Mouse (Mus musculus): ENCODE measurements at regions not wholly inside any gene's neighbourhood (a gene's known extent, or its start where the extent isn't known, plus 50 kb on each side); places are given as distances from the start of the nearest gene placed in this dataset.

DNA sequence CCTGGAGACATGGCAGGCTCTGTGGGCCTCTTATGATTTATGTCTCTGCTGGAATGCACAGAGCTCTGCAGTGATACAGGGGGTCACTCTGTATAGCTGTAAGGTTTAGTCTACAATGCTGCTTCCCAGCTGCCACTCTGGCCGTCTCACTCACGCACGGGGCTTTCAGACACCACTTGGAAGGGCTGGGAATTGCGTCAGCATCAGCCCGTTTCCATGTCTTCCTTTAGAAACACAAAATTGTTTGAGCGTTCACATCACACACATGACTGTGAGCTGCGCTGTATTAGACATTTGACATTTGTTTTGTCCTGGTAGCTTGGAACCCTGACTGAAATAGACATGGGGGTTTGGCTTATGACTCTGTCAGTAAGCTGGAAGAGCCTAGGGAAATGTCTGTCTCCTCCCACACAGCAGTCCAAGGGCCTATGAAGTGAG lies 90.5 kb upstream of the Rbms3 start:
- Histone ChIP-seq H3K4me1 (0 out of 2 replicates have a peak, but pooled peaks cover 4% of the 10 kb centered on the region), H3K27me3 (no peaks in the 10 kb centered on the region), H3K36me3 (no peaks in the 10 kb centered on the region), H3K9ac (no peak overlapping the region), H3K4me2 (no peak overlapping the region), H3K9me3 (no peaks in the 10 kb centered on the region), H3K4me3 (no peak overlapping the region), H3K27ac (peak overlapping the region; percentile 74)
- 35% methylated on average over 7 of the region's 7 CpGs for WGBS
- ATAC-seq (ENCODE audit: borderline replicate concordance, extremely low read depth, low FRiP score, low TSS enrichment), result peak; percentile 92

DNA sequence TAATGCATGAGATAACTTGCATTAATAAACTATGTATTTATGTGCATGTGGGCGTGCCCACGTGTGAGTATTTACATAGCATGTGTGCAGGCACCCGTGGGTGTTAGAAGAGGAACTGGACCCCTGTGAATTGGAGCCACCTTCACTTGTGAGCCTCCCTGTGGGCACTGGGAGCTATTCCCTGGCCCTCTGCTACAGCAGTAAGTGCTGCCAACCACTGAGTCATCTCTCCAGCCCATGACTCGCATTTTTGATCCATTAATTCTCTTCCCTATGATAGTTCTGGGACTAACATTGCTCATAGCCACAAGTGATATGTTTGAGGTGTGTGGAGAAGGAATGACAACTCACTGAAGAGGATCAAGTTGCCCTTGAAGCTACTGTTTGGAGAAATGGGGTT lies 87.6 kb upstream of the Rbms3 start:
- Histone ChIP-seq H3K27me3 (no peaks in the 10 kb centered on the region), H3K9ac (no peak overlapping the region), H3K4me2 (no peak overlapping the region), H3K27ac (no peak overlapping the region), H3K4me1 (peaks cover 4% of the 10 kb centered on the region; the same call in 1 of the 2 replicates), H3K36me3 (no peaks in the 10 kb centered on the region), H3K9me3 (no peaks in the 10 kb centered on the region), H3K4me3 (no peak overlapping the region)
- ATAC-seq (ENCODE audit: borderline replicate concordance, extremely low read depth, low FRiP score, low TSS enrichment), result no peak
- WGBS, result 67% methylated on average over 4 of the region's 4 CpGs

DNA sequence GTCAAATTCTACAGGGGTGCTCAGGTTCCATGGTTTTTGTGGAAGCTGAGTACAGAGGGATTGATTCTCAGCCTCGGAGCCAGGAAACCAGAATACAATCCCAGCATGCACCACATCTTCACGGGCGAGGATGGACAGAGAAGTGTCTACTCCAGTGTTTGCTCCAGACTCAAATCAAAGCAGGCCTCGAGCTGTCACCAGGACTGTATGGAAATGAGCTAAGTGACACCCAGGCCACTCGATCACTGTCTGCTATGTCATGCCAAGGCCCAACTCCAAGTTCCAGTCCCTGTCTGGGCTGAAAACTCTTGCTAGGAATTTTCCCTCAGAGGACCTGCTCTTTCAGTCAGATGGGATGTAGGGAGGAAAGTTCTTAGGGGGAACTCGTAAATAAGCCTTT lies 86.8 kb upstream of the Rbms3 start:
- no peak overlapping the region for H3K9ac ChIP-seq
- peaks cover 4% of the 10 kb centered on the region; the same call in 1 of the 2 replicates for H3K4me1 ChIP-seq
- no peaks in the 10 kb centered on the region for H3K9me3 ChIP-seq
- no peak overlapping the region for H3K4me2 ChIP-seq
- WGBS, result 76% methylated on average over 6 of the region's 6 CpGs
- no peaks in the 10 kb centered on the region for H3K36me3 ChIP-seq
- H3K4me3 ChIP-seq, result no peak overlapping the region
- no peak for ATAC-seq (ENCODE audit: borderline replicate concordance, extremely low read depth, low FRiP score, low TSS enrichment)
- H3K27me3 ChIP-seq, result no peaks in the 10 kb centered on the region
- no peak overlapping the region for H3K27ac ChIP-seq

DNA sequence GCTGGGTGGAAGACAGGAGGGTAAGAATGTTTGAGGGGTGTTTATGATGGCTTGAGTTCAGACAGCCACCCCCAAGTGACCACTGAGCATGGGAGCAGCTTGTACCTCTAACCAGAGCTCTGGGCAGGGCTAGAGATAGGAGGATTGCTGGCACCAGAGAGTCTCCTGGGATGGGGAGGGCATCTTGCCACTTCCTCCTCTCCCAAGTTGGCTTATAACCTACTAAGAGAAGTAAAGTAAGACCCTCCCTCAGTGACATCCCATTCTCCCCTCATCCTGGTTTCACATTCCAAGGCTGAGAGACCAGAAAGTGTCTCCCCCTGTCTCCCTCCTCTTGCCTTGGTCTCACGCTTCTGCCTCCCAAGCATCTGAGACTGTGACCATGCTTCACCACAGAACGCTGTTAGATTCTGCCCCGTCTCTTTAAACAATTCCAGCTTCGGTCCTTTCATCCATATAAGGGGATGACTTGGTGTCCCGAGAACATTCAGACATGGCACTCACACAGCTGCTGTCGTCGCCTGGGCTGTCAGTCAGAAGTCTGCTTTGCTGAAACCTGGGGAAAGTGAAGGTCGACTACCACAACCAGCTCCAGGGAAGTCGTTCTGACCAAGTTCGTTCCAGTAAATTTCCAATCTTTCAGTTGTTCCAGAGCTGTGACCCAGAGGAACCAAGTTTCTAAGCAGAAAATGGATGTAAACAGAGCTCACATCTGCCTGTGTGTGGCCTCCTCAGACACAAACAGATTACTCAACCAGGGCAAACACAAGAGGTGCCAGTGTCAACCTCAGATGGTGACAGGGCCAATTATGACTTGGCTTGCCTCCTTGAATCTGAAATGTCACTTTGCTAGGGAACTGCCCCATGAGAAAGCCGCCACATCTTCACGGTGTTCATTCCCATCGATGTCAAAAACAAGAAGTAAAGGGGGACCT lies 85.3 kb upstream of the Rbms3 start:
- no peaks in the 10 kb centered on the region for H3K36me3 ChIP-seq
- H3K27ac ChIP-seq, result peak overlapping the region; percentile 62
- no peak overlapping the region for H3K9ac ChIP-seq
- H3K4me3 ChIP-seq, result no peak overlapping the region
- H3K9me3 ChIP-seq, result no peaks in the 10 kb centered on the region
- peaks cover 2% of the 10 kb centered on the region; the same call in 1 of the 2 replicates for H3K4me1 ChIP-seq
- H3K4me2 ChIP-seq, result no peak overlapping the region
- no peaks in the 10 kb centered on the region for H3K27me3 ChIP-seq
- 45% methylated on average over 13 of the region's 13 CpGs for WGBS
- ATAC-seq (ENCODE audit: borderline replicate concordance, extremely low read depth, low FRiP score, low TSS enrichment), result peak; percentile 53; the same call in 1 of the 2 replicates

DNA sequence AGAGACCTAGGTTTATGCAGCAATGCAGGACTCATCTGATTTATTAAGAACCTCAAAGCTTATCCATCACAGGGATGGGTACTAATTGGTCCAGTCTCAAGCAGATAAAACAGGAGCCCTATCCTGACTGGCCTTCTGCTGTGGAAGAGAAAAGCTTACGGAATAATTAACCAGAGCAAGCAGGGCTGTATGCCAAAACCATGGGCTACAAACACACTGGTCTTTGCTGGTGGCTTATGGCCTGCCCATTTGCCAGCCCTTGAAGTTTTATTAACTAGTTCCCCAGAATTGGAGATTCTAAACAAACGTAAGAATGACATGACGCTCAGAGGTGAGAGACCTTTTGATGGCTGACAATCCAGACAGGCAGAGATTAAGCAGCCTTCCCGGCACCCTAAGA lies 83.4 kb upstream of the Rbms3 start:
- Histone ChIP-seq H3K9me3 (no peaks in the 10 kb centered on the region), H3K4me1 (no peaks in the 10 kb centered on the region; the same call in 1 of the 2 replicates), H3K9ac (no peak overlapping the region), H3K36me3 (no peaks in the 10 kb centered on the region), H3K4me2 (no peak overlapping the region), H3K27ac (no peak overlapping the region), H3K4me3 (no peak overlapping the region), H3K27me3 (no peaks in the 10 kb centered on the region)
- WGBS, result 68% methylated on average over 4 of the region's 4 CpGs
- ATAC-seq (ENCODE audit: borderline replicate concordance, extremely low read depth, low FRiP score, low TSS enrichment), result no peak

DNA sequence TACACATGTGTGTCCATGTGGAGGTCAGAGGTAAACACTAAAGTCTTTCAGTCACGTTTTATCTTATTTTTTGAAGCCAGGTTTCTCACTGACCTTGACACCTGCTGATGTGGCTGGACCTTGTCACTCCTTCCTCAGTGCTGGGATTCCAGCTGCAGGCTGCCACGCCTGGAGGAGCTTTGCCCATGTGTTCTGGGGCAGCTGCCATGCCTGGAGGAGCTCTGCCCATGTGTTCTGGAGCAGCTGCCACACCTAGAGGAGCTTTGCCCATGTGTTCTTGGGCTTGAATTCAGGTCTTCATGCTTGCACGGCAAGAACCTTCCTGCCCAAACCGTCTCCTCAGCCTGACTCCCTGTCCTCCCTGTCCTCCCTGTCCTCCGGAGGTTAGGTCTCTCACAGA lies 82.1 kb upstream of the Rbms3 start:
- no peak overlapping the region for H3K9ac ChIP-seq
- no peaks in the 10 kb centered on the region; the same call in 1 of the 2 replicates for H3K4me1 ChIP-seq
- 81% methylated on average over 5 of the region's 5 CpGs for WGBS
- no peak overlapping the region for H3K27ac ChIP-seq
- H3K4me2 ChIP-seq, result no peak overlapping the region
- H3K36me3 ChIP-seq, result no peaks in the 10 kb centered on the region
- no peaks in the 10 kb centered on the region for H3K27me3 ChIP-seq
- ATAC-seq (ENCODE audit: borderline replicate concordance, extremely low read depth, low FRiP score, low TSS enrichment), result no peak
- H3K4me3 ChIP-seq, result no peak overlapping the region
- H3K9me3 ChIP-seq, result no peaks in the 10 kb centered on the region

DNA sequence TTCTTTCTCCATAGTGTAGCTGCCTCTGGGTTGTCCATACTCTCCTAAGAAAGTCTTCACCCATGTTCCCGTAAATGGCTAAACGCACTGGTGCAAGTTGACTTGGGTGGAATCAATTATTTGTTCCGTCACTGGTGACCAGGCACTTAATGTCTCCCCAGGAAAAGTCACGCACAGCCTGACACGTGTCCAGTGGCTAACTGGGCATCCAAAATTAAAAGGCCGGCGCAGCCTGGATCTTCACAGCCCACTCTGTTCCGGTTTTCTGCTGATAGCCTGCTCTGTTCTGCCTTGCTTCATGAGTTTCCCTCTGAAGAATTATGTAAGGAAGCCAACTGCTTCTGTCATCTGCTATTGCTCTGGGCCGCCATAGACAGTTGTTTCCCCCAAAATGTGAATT lies 81.3 kb upstream of the Rbms3 start:
- ATAC-seq (ENCODE audit: borderline replicate concordance, extremely low read depth, low FRiP score, low TSS enrichment), result no peak
- WGBS, result 91% methylated on average over 9 of the region's 9 CpGs
- no peak overlapping the region for H3K4me3 ChIP-seq
- no peaks in the 10 kb centered on the region for H3K36me3 ChIP-seq
- H3K9ac ChIP-seq, result no peak overlapping the region
- no peaks in the 10 kb centered on the region; the same call in 1 of the 2 replicates for H3K4me1 ChIP-seq
- no peak overlapping the region for H3K27ac ChIP-seq
- H3K9me3 ChIP-seq, result no peaks in the 10 kb centered on the region
- no peaks in the 10 kb centered on the region for H3K27me3 ChIP-seq
- no peak overlapping the region for H3K4me2 ChIP-seq

DNA sequence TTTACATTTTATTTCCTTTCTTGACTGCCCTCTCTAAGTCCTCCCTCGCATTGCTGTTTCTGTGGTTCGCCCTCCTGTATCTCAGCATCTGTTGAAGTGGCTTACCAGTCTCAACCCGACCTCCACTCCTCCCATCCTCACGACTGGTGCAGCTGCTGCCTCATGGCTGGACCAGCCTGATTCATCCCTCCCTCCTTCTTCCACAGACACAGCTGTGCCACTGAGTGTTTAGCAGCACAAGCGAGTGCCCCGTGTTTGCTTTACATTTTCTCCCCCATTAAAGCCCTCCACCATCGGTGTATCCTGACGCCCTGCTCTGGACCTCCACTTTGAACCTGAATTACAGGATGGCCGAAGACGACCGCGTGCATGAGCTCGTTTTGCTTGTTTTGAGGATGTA lies 80.0 kb upstream of the Rbms3 start:
- Histone ChIP-seq H3K9ac (no peak overlapping the region), H3K27ac (no peak overlapping the region), H3K36me3 (no peaks in the 10 kb centered on the region), H3K4me3 (no peak overlapping the region), H3K9me3 (no peaks in the 10 kb centered on the region), H3K4me1 (no peaks in the 10 kb centered on the region; the same call in 1 of the 2 replicates), H3K4me2 (no peak overlapping the region), H3K27me3 (no peaks in the 10 kb centered on the region)
- WGBS, result 69% methylated on average over 13 of the region's 13 CpGs
- no peak for ATAC-seq (ENCODE audit: borderline replicate concordance, extremely low read depth, low FRiP score, low TSS enrichment)

DNA sequence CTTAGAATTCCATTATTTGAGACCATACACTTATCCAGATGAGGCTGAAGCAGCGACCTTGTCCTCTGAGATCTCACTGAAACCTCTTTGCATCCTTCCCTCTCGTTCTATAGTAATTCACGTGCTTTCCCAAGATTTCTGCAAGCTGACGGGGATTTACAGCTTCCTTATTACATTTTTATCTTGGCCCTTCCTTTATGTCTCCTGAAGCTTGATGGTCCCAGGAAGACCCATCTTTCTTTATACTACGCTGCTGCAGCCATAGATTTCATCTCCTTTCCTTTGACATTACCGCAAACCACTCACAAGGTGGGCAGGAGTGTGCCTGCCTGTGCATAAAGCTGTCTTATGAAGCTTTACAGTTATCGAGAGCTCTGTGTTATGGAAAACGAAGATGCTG lies 63.3 kb upstream of the Rbms3 start:
- Histone ChIP-seq H3K27ac (no peak overlapping the region), H3K36me3 (no peaks in the 10 kb centered on the region), H3K4me3 (no peak overlapping the region), H3K27me3 (no peaks in the 10 kb centered on the region), H3K9ac (no peak overlapping the region), H3K9me3 (no peaks in the 10 kb centered on the region), H3K4me1 (no peaks in the 10 kb centered on the region), H3K4me2 (no peak overlapping the region)
- 88% methylated on average over 8 of the region's 8 CpGs for WGBS
- no peak for ATAC-seq (ENCODE audit: borderline replicate concordance, extremely low read depth, low FRiP score, low TSS enrichment)

DNA sequence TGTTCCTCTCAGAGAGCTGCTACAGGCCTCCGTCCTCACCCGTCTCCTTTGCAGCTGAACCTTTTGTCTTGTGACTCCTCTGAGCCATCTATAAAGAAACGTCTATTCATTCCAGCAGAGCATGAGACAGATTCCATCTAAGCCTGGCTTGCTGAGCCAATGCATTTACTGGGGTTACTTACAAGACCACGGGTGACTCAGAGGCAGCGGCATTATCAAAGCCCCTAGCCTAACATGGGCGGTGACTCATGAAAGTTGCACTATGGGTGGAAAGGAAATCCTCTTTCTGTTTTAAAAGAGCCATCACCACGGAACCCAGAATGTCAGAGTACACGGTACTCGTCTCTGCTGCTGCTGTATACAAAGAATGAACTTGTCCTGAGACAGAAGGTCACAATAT lies 62.8 kb upstream of the Rbms3 start:
- Histone ChIP-seq H3K27ac (no peak overlapping the region), H3K4me1 (no peaks in the 10 kb centered on the region), H3K4me2 (no peak overlapping the region), H3K4me3 (no peak overlapping the region), H3K9me3 (no peaks in the 10 kb centered on the region), H3K27me3 (no peaks in the 10 kb centered on the region), H3K9ac (no peak overlapping the region), H3K36me3 (no peaks in the 10 kb centered on the region)
- 79% methylated on average over 9 of the region's 9 CpGs for WGBS
- no peak for ATAC-seq (ENCODE audit: borderline replicate concordance, extremely low read depth, low FRiP score, low TSS enrichment)

DNA sequence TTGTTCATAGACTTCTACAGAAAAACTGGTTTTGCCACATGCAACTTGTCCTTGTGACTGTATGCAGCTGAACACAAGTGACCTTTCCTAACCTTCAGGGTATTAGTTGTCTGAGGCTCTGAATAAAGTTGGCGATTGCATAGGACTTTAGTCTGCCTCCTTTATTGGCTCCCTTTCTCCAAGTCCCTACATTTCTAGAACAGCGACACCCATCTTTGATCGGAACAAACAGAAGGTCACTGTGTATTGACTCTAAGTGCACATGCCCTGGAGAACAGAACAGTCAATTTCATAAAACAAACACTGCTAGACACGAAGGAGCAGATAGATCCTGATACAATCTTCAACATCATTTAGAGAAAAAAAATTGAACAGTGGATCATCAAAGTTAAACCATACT lies 60.2 kb upstream of the Rbms3 start:
- WGBS, result 64% methylated on average over 4 of the region's 4 CpGs

More for the DNA sequence above, 60.2 kb upstream of the Rbms3 start:
- Histone ChIP-seq H3K9me3 (no peaks in the 10 kb centered on the region), H3K27me3 (no peaks in the 10 kb centered on the region), H3K27ac (no peak overlapping the region), H3K4me2 (no peak overlapping the region), H3K4me1 (no peaks in the 10 kb centered on the region), H3K9ac (no peak overlapping the region), H3K4me3 (no peak overlapping the region), H3K36me3 (no peaks in the 10 kb centered on the region)
- no peak for ATAC-seq (ENCODE audit: borderline replicate concordance, extremely low read depth, low FRiP score, low TSS enrichment)

Measured in lung, embryonic 15.5 days (tissue).